Mouse (Mus musculus) erythroblast, embryonic 14.5 days (primary cell): Measurements from ENCODE around the gene Grip1. TPM values are rescaled to one million over a fixed set of nuclear protein-coding genes. Genes with fewer than 3 reads are reported as not detected.

ENCODE experiments used
- H3K27me3 ChIP-seq: 2 replicates; pipeline ENCODE4 v1.6.1; 2012; ENCODE audit warnings: inconsistent platforms; ENCODE audit not compliant: control insufficient read depth
- H3K36me3 ChIP-seq: 2 replicates; pipeline ENCODE4 v1.6.1; 2012; ENCODE audit warnings: mild to moderate bottlenecking, inconsistent platforms; ENCODE audit not compliant: control insufficient read depth
- H3K4me1 ChIP-seq: 2 replicates; pipeline ENCODE4 v1.6.1; 2012; ENCODE audit warnings: inconsistent platforms; ENCODE audit not compliant: control insufficient read depth
- H3K4me3 ChIP-seq: replicated peaks from 2 replicates; pipeline ENCODE3; 2012; ENCODE audit warnings: moderate library complexity, mild to moderate bottlenecking, inconsistent platforms
- H3K9me3 ChIP-seq: 2 replicates; pipeline ENCODE4 v1.6.1; 2012; ENCODE audit warnings: low read length, inconsistent platforms, mixed read lengths; ENCODE audit not compliant: control insufficient read depth
- GATA1 ChIP-seq: IDR thresholded peaks from 2 replicates; pipeline ENCODE4 v1.6.1; 2012; ENCODE audit warnings: low read length, inconsistent platforms, mixed read lengths
- TAL1 ChIP-seq: IDR thresholded peaks from 3 replicates; pipeline ENCODE4 v1.6.1; 2012; ENCODE audit warnings: low read length, inconsistent platforms, mixed read lengths
- polyA plus RNA-seq: library from polyadenylated mRNA; stranded (reverse); fragments of >175 nt; gene quantifications from 2 replicates; pipeline ENCODE4 v1.2.3, GENCODE M21; 2012

Grip1 gene
- polyA plus RNA-seq, 1 experiment = not detected

- Histone ChIP-seq H3K27me3 (no peaks in the 10 kb centered on the region), H3K4me1 (no peaks in the 10 kb centered on the region), H3K36me3 (no peaks in the 10 kb centered on the region), H3K9me3 (peaks cover 11% of the 10 kb centered on the region), H3K4me3 (no peak overlapping the region)
- TF ChIP-seq GATA1 (no peak), TAL1 (no peak)
Measured at GRCm38 (mm10) chr10:119876721-119877120, 423.1 kb downstream of the Grip1 start.

- TF ChIP-seq TAL1 = no peak
- no peak for TF ChIP-seq GATA1
- H3K36me3 ChIP-seq = no peaks in the 10 kb centered on the region
- no peaks in the 10 kb centered on the region for H3K4me1 ChIP-seq
- H3K9me3 ChIP-seq = peaks cover 5% of the 10 kb centered on the region; the same call in 1 of the 2 replicates
- no peak overlapping the region for H3K4me3 ChIP-seq
- H3K27me3 ChIP-seq = no peaks in the 10 kb centered on the region
Measured at GRCm38 (mm10) chr10:119878331-119878730, 424.7 kb downstream of the Grip1 start.

GRCm38 (mm10) chr10:119884591-119884990 lies 431.0 kb downstream of the Grip1 start:
- Histone ChIP-seq H3K4me3 (no peak overlapping the region), H3K36me3 (no peaks in the 10 kb centered on the region), H3K27me3 (no peaks in the 10 kb centered on the region), H3K9me3 (peaks cover 2% of the 10 kb centered on the region; the same call in 1 of the 2 replicates), H3K4me1 (no peaks in the 10 kb centered on the region)
- no peak for TF ChIP-seq GATA1
- no peak for TF ChIP-seq TAL1

GRCm38 (mm10) chr10:119885563-119885962 lies 431.9 kb downstream of the Grip1 start:
- H3K9me3 ChIP-seq = peaks cover 5% of the 10 kb centered on the region
- H3K27me3 ChIP-seq = no peaks in the 10 kb centered on the region
- H3K4me3 ChIP-seq = no peak overlapping the region
- H3K36me3 ChIP-seq = no peaks in the 10 kb centered on the region
- no peaks in the 10 kb centered on the region for H3K4me1 ChIP-seq
- TF ChIP-seq GATA1 (no peak), TAL1 (no peak)

GRCm38 (mm10) chr10:119886681-119887080 lies 433.1 kb downstream of the Grip1 start:
- H3K36me3 ChIP-seq = no peaks in the 10 kb centered on the region
- no peaks in the 10 kb centered on the region for H3K27me3 ChIP-seq
- no peak for TF ChIP-seq GATA1
- no peak for TF ChIP-seq TAL1
- peaks cover 16% of the 10 kb centered on the region for H3K9me3 ChIP-seq
- no peaks in the 10 kb centered on the region for H3K4me1 ChIP-seq
- no peak overlapping the region for H3K4me3 ChIP-seq

- Histone ChIP-seq H3K36me3 (no peaks in the 10 kb centered on the region), H3K27me3 (no peaks in the 10 kb centered on the region), H3K4me3 (no peak overlapping the region), H3K4me1 (no peaks in the 10 kb centered on the region), H3K9me3 (peaks cover 11% of the 10 kb centered on the region)
- TF ChIP-seq GATA1 (no peak), TAL1 (no peak)
Measured at GRCm38 (mm10) chr10:119902754-119903153, 449.1 kb downstream of the Grip1 start.

GRCm38 (mm10) chr10:119906869-119907268 lies 453.2 kb downstream of the Grip1 start:
- peaks cover 4% of the 10 kb centered on the region; the same call in 1 of the 2 replicates for H3K9me3 ChIP-seq

GRCm38 (mm10) chr10:119917995-119918394 lies 464.4 kb downstream of the Grip1 start:
- H3K4me1 ChIP-seq = no peaks in the 10 kb centered on the region
- TF ChIP-seq TAL1 = no peak
- TF ChIP-seq GATA1 = no peak
- H3K4me3 ChIP-seq = no peak overlapping the region
- no peaks in the 10 kb centered on the region for H3K27me3 ChIP-seq
- no peaks in the 10 kb centered on the region for H3K36me3 ChIP-seq
- no peaks in the 10 kb centered on the region for H3K9me3 ChIP-seq

More at GRCm38 (mm10) chr10:119906869-119907268, 453.2 kb downstream of the Grip1 start:
- no peak for TF ChIP-seq GATA1
- TF ChIP-seq TAL1 = no peak
- H3K4me3 ChIP-seq = no peak overlapping the region
- H3K4me1 ChIP-seq = no peaks in the 10 kb centered on the region
- H3K36me3 ChIP-seq = no peaks in the 10 kb centered on the region
- H3K27me3 ChIP-seq = no peaks in the 10 kb centered on the region

- Histone ChIP-seq H3K4me1 (no peaks in the 10 kb centered on the region), H3K36me3 (no peaks in the 10 kb centered on the region), H3K27me3 (no peaks in the 10 kb centered on the region), H3K4me3 (no peak overlapping the region), H3K9me3 (peaks cover 14% of the 10 kb centered on the region)
- TF ChIP-seq TAL1 (no peak), GATA1 (no peak)
Measured at GRCm38 (mm10) chr10:119927963-119928362, 474.3 kb downstream of the Grip1 start.

- no peak overlapping the region for H3K4me3 ChIP-seq
- no peaks in the 10 kb centered on the region for H3K36me3 ChIP-seq
- TF ChIP-seq GATA1 (no peak), TAL1 (no peak)
- H3K9me3 ChIP-seq = peaks cover 17% of the 10 kb centered on the region
- H3K27me3 ChIP-seq = no peaks in the 10 kb centered on the region
- no peaks in the 10 kb centered on the region for H3K4me1 ChIP-seq
Measured at GRCm38 (mm10) chr10:119928921-119929320, 475.3 kb downstream of the Grip1 start.
